Mouse (Mus musculus): ENCODE data around the gene Trank1. TPM values are rescaled to one million over a fixed set of nuclear protein-coding genes. Genes with fewer than 3 reads are reported as not detected.

Trank1 gene
- total RNA-seq, 1 experiment from 2014 or later, result 0.19 TPM

Other genes starting within 250 kb of the Trank1 start
- gene Lrrfip2, start 194.1 kb upstream of the Trank1 start, total RNA-seq (2017), result 154 to 232 TPM (median 168 TPM) in 3 replicates
- gene Mlh1, start 39.9 kb upstream of the Trank1 start, total RNA-seq (2017), result 19.3 to 59.3 TPM (median 34.8 TPM) in 3 replicates
- gene Epm2aip1, start 39.8 kb upstream of the Trank1 start, total RNA-seq (2017), result 12.3 to 26.9 TPM (median 13.0 TPM) in 3 replicates
- gene Dclk3, start 127.3 kb downstream of the Trank1 start, total RNA-seq (2017), result not detected in 3 replicates